Mouse (Mus musculus): ENCODE measurements around the gene Nhlh2. TPM values are rescaled to one million over a fixed set of nuclear protein-coding genes. Genes with fewer than 3 reads are reported as not detected.

Gene Nhlh2
- total RNA-seq, 4 experiments from 2014 or later: 0.79 to 1.4 (median 1.3) TPM

Other genes starting within 250 kb of the Nhlh2 start
- gene Mab21l3, start 161.1 kb upstream of the Nhlh2 start, total RNA-seq (2022): not detected
- 10 to 100 TPM in 2 of 4 experiments, 1 to 10 TPM in 2; 9.5 to 10.3 (median 10.1) TPM for gene Slc22a15, start 85.6 kb upstream of the Nhlh2 start, total RNA-seq (2022)
- gene Casq2, start 76.3 kb downstream of the Nhlh2 start, total RNA-seq (2022): 1 to 10 TPM in 2 of 4 experiments, under 1 TPM in 2; 0.86 to 2.8 (median 1.0) TPM
- 1 to 10 TPM; 5.1 to 8.7 (median 5.4) TPM for gene Vangl1, start 194.6 kb downstream of the Nhlh2 start, total RNA-seq (2022)

All from layer of hippocampus, adult 8-10 months (tissue).